Mouse (Mus musculus): Measurements from ENCODE around the gene Phrf1.

DNA sequence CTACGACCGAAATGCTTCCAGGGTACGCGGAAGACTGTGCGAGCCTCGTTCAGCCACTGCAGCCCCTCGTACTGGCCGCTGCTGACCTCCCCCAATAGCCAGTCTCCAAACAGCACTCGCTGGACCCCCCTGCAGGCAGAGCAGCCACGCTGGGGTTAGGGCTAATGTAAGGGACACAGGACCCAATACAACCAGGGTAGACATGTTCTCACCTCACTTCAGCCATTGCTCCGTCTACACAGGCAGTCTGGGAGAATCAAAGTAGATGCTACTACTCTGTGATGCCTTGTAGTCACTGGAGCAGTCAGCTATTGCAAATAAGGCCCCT lies 36.8 kb downstream of the Phrf1 start:
- no peak for TF ChIP-seq CTCF (IDR thresholded peaks at IDR 0.05)
- TF ChIP-seq EP300 (IDR thresholded peaks at IDR 0.05): no peak
